Mouse (Mus musculus) right cerebral cortex, adult 2 months (tissue): ENCODE data around the gene Bdnf.

Source experiments
- DNase-seq, 2 experiments: peaks; one replicate each; pipeline ENCODE4 v3.0.0; 2021 to 2022; ENCODE audit warnings: low spot score in 2 of 2

Bdnf gene

GRCm38 (mm10) chr2:109674532-109674931, at the start of gene Bdnf:
Gene Bdnf (plus strand): TSS chr2:109674700.
- no peak for DNase-seq

DNA sequence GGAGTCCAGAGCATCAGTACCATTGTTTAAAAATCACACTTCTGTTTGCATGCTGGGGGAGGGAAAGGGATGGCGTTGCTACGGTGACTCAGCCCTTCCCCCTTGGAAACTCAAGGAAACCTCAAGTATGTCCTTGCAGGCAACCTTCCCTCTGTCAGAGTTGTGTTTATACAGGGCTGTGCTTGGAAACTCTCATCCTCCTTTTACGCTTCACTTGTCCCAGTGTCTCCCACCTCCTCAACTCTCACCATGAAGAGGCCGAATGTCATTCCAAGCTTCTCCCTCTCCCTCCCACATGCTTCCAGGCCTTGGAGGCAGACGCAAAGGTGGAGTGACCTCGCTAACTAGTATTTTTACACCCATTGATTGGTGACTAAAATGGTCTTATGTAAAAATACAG, 47.6 kb upstream of the Bdnf start:
- DNase-seq = no peak

DNA sequence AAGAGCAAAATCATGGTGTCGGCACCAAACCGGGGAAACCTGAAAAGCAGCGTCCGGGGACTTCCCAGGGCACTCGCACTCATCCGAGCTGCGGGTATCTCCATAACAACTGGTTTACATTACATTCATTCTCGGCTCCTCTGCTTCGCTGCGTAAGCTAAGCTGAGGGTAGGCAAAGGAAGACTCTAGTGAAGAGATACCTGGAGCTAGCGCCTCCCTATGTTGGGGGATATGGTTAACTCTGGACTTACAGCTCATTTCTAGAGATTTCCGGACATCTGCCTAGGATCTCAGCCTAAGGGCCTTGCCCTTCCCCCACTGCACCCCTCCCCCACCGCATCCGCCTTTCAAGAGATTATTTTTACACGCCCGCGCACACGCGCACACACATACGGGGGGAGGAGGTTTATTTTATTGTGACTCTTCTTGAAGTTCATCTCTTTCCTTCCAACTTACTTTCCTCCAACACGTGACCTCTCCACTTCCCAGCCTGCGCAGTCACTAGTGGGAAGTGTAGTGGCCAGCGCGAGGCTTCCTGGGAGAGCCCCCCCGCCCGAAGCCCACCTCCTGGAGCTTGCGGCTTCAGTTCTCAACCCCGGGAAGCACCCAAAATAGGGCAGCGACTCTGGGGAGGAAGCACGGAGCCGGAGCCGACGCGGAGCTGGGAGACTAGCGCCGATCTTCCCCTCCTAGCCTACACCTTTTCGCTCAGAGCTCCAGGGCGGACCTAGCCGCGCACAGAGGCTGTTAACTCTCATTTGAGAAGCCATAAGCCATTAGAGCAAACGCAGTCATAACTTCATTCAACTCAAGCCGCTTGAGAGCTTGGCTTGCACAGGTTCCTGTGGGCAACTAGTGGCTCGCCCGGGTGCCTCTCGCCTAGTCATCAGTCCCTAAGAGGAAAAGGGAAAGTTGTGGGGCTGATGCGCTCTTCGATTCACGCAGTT, 718 bp upstream of the Bdnf start:
- DNase-seq = peak; percentile 30 to 47

GRCm38 (mm10) chr2:109675051-109675450, 551 bp downstream of the Bdnf start:
- DNase-seq = peak; percentile 7 to 14

GRCm38 (mm10) chr2:109675973-109676617, 1.6 kb downstream of the Bdnf start:
- peak; percentile 44 to 46 for DNase-seq

DNA sequence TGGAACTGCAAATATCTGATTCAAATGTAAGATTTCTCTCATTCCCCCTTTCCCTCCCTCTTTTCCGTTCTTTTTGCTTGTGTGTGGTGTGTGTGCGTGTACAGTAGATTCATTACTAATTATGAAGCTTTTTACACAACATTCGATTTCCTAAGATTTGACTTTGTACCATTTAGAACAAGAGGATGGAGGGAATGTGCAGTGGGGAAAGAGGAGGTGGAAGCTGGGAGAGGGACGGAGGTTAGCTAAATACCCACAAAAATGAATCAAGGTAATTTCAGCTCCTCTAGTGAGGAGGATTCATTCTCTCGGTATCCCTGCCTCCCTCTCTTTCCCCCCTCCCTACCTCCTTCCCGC, 2.1 kb downstream of the Bdnf start:
- peak in 1 of 2 experiments; percentile 28 for DNase-seq

GRCm38 (mm10) chr2:109677221-109678089, 3.0 kb downstream of the Bdnf start:
- peak; percentile 47 to 53 for DNase-seq

GRCm38 (mm10) chr2:109678090-109678409, 3.5 kb downstream of the Bdnf start:
- DNase-seq = peak; percentile 88 to 92

GRCm38 (mm10) chr2:109678454-109678853, 4.0 kb downstream of the Bdnf start:
- peak in 1 of 2 experiments; percentile 14 for DNase-seq

DNA sequence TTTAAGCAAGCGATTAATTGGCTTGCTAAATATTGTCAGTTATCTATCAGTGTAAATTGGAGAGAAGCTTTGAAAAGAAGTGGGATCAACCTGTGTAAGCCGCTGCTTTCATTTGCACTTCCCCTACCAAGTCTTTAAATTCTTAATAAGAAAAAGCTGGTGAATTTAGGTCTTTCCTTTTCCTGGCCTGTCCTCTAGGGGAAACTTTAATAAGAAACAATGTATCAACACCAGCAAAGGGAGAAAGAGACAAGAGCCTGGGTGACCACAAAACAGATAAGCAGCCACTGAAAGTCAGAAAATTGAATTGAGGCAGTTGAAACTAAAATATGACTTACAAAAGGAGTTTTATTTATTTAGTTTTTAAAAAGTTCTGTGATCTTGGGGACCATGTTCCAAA, 4.9 kb downstream of the Bdnf start:
- no peak for DNase-seq

GRCm38 (mm10) chr2:109681071-109681470, 6.6 kb downstream of the Bdnf start:
- DNase-seq = no peak

DNA sequence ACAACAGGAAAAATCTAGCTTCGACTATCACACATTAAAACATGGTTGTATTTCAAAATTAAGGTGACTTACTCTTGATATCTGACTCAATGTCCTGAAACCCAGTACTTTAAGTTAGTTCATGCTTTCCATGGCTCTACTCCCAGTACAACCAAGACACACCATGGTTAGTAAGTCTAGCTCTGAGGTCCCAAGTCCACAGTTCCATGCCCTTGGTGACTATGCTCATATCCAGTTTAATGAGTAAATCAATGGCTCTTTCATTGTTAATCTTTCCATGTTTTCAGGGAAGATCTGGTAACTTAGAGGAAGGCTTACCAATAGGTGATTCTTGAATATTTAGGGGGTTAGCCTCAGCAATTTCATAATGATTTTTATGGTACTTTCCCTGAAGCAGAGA, 14.2 kb downstream of the Bdnf start:
- DNase-seq = no peak

- DNase-seq = peak; percentile 71 to 72
These were observed 18.0 kb downstream of the Bdnf start for GRCm38 (mm10) chr2:109692266-109693177.

- peak; percentile 41 to 53 for DNase-seq
These were observed 18.9 kb downstream of the Bdnf start for GRCm38 (mm10) chr2:109693178-109694115.

GRCm38 (mm10) chr2:109694116-109694837, 19.8 kb downstream of the Bdnf start:
- peak in 1 of 2 experiments; percentile 29 for DNase-seq

GRCm38 (mm10) chr2:109694838-109695225, 20.3 kb downstream of the Bdnf start:
- peak; percentile 77 to 84 for DNase-seq

- no peak for DNase-seq
These were observed 22.7 kb downstream of the Bdnf start for GRCm38 (mm10) chr2:109697151-109697550.

GRCm38 (mm10) chr2:109700291-109700690, 25.8 kb downstream of the Bdnf start:
- DNase-seq = no peak

DNA sequence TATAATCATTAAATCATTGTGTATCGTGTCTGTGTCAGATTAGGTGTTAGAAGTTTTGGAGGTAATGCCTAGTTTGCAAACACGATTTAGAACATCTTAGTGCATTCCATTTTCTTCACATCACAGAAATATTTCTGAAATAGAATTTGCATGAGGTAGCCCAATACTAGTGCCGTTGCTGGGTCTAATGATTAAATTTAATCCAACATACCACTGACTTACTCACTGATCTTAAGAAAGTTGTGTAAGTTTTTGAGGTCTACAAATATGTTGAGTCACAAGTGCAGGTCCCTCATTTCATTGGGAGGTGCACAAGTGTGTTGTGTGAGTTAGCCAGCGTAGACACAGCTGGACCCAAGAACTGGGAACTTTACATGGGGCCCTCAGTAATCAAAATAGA, 29.1 kb downstream of the Bdnf start:
- DNase-seq = no peak
